Mouse (Mus musculus): ENCODE results near the gene Erbb2. TPM values are rescaled to one million over a fixed set of nuclear protein-coding genes. Genes with fewer than 3 reads are reported as not detected.

Erbb2 gene
- polyA plus RNA-seq, 1 experiment from 2014 or later, result 48.3 TPM

GRCm38 (mm10) chr11:98371556-98372240 lies 40.6 kb upstream of the Erbb2 start:
- Histone ChIP-seq H3K4me3 (ENCODE audit: low read depth, low read length) (no peak overlapping the region), H3K4me2 (ENCODE audit: low read depth, low read length) (no peak overlapping the region), H3K4me1 (ENCODE audit: control insufficient read depth, insufficient read depth, low read length) (0 out of 2 replicates have a peak, but pooled peaks cover 3% of the 10 kb centered on the region), H3K27me3 (replicated peaks; ENCODE audit: control insufficient read depth, insufficient read depth, low read length) (no peaks in the 10 kb centered on the region), H3K9me3 (ENCODE audit: control insufficient read depth, low read length) (no peaks in the 10 kb centered on the region), H3K27ac (replicated peaks; ENCODE audit: low read depth, low read length) (no peak overlapping the region), H3K36me3 (ENCODE audit: control insufficient read depth, insufficient read depth, low read length) (peaks cover 29% of the 10 kb centered on the region), H3K9ac (ENCODE audit: low read depth, low read length) (0 out of 2 replicates have a peak overlapping the region, but pooled peaks have one; percentile 14)
- ATAC-seq (ENCODE audit: low read depth) (no peak), DNase-seq (ENCODE audit: low spot score) (no peak)
- WGBS, result 55% methylated on average over 4 of the region's 10 CpGs

DNA sequence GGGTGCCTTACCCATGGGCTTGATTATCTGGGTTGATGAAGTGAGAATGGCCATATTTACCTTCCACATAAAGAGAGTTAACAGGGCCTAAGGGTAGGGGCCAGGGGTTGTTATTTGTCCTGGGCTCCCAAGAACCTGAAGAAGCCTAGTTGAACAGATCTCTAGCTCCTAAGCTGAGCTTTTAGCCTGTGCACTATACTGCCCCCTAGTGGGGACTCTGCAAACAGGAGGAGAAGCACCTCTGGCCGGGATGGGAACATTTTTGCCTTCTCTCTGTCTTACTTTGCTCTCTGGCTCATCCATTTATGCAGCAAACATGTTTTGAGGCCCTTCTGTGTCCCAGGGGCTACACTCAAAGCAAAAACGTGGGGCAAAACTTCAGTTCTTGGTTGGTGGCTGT lies 39.9 kb upstream of the Erbb2 start:
- no peak overlapping the region for H3K27ac ChIP-seq (replicated peaks; ENCODE audit: low read depth, low read length)
- no peaks in the 10 kb centered on the region for H3K27me3 ChIP-seq (replicated peaks; ENCODE audit: control insufficient read depth, insufficient read depth, low read length)
- ATAC-seq (ENCODE audit: low read depth), result no peak
- peak; percentile 73 for DNase-seq (ENCODE audit: low spot score)
- no peaks in the 10 kb centered on the region for H3K9me3 ChIP-seq (ENCODE audit: control insufficient read depth, low read length)
- H3K4me3 ChIP-seq (ENCODE audit: low read depth, low read length), result no peak overlapping the region
- no peak overlapping the region for H3K4me2 ChIP-seq (ENCODE audit: low read depth, low read length)
- H3K9ac ChIP-seq (ENCODE audit: low read depth, low read length), result no peak overlapping the region
- 0% methylated on average over 2 of the region's 2 CpGs for WGBS
- peaks cover 36% of the 10 kb centered on the region for H3K36me3 ChIP-seq (ENCODE audit: control insufficient read depth, insufficient read depth, low read length)
- H3K4me1 ChIP-seq (ENCODE audit: control insufficient read depth, insufficient read depth, low read length), result 0 out of 2 replicates have a peak, but pooled peaks cover 3% of the 10 kb centered on the region

- ATAC-seq (ENCODE audit: low read depth) (no peak), DNase-seq (ENCODE audit: low spot score) (no peak)
- Histone ChIP-seq H3K27ac (replicated peaks; ENCODE audit: low read depth, low read length) (no peak overlapping the region), H3K9me3 (ENCODE audit: control insufficient read depth, low read length) (no peaks in the 10 kb centered on the region), H3K4me2 (ENCODE audit: low read depth, low read length) (no peak overlapping the region), H3K4me1 (ENCODE audit: control insufficient read depth, insufficient read depth, low read length) (0 out of 2 replicates have a peak, but pooled peaks cover 3% of the 10 kb centered on the region), H3K4me3 (ENCODE audit: low read depth, low read length) (no peak overlapping the region), H3K36me3 (ENCODE audit: control insufficient read depth, insufficient read depth, low read length) (peaks cover 44% of the 10 kb centered on the region), H3K27me3 (replicated peaks; ENCODE audit: control insufficient read depth, insufficient read depth, low read length) (no peaks in the 10 kb centered on the region), H3K9ac (ENCODE audit: low read depth, low read length) (no peak overlapping the region)
- WGBS, result 89% methylated on average over 6 of the region's 6 CpGs
Measured at GRCm38 (mm10) chr11:98373244-98373643, 39.0 kb upstream of the Erbb2 start.

GRCm38 (mm10) chr11:98374266-98374665 lies 38.0 kb upstream of the Erbb2 start:
- no peak overlapping the region for H3K9ac ChIP-seq (ENCODE audit: low read depth, low read length)
- H3K4me2 ChIP-seq (ENCODE audit: low read depth, low read length), result no peak overlapping the region
- peaks cover 55% of the 10 kb centered on the region for H3K36me3 ChIP-seq (ENCODE audit: control insufficient read depth, insufficient read depth, low read length)
- no peaks in the 10 kb centered on the region for H3K9me3 ChIP-seq (ENCODE audit: control insufficient read depth, low read length)
- 0 out of 2 replicates have a peak, but pooled peaks cover 3% of the 10 kb centered on the region for H3K4me1 ChIP-seq (ENCODE audit: control insufficient read depth, insufficient read depth, low read length)
- no peak for DNase-seq (ENCODE audit: low spot score)
- no peak overlapping the region for H3K4me3 ChIP-seq (ENCODE audit: low read depth, low read length)
- no peak for ATAC-seq (ENCODE audit: low read depth)
- H3K27ac ChIP-seq (replicated peaks; ENCODE audit: low read depth, low read length), result no peak overlapping the region
- no peaks in the 10 kb centered on the region for H3K27me3 ChIP-seq (replicated peaks; ENCODE audit: control insufficient read depth, insufficient read depth, low read length)
- WGBS, result 87% methylated on average over 8 of the region's 8 CpGs

DNA sequence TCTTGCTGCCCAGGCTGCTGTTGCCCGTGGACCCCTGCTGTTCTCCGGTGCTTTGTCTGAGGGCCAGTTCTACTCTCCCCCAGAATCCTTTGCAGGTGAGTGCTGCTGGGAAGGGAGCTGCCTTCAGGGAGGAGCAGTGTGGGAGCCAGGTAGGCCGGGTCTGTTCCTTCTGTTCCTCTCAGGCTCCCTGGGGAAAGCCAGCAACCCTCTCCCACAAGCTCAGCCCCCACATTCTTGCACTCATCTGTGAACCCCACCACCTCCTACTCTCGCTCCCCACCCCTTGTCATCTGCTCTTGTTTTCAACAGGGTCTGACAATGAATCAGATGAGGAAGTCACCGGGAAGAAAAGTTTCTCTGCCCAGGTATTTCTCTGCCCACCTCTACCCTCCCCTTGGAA lies 35.5 kb upstream of the Erbb2 start:
- no peak for ATAC-seq (ENCODE audit: low read depth)
- H3K9ac ChIP-seq (ENCODE audit: low read depth, low read length), result no peak overlapping the region
- WGBS, result 75% methylated on average over 5 of the region's 5 CpGs

DNA sequence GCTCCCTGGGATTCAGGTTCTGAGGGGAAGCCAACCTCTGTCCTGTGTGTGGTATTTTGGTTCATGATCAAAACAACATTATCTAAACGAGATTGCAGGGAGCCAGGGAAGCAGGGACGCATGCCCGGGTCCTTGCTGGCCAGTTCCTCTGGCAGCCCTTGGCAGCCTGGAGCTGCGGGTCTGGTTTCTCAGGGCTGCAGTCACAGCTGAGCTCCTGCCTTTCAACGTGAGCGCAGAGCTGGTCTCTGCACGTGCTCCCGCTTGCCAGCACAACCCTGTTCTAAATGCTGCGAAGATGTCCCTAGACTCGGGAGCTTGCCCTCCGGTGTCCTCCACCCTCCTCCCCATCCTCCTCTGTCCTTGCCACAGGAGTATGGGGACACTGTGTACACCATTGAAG lies 34.5 kb upstream of the Erbb2 start:
- H3K4me1 ChIP-seq (ENCODE audit: control insufficient read depth, insufficient read depth, low read length), result no peaks in the 10 kb centered on the region
- no peak overlapping the region for H3K4me2 ChIP-seq (ENCODE audit: low read depth, low read length)
- no peaks in the 10 kb centered on the region for H3K9me3 ChIP-seq (ENCODE audit: control insufficient read depth, low read length)
- no peak overlapping the region for H3K27ac ChIP-seq (replicated peaks; ENCODE audit: low read depth, low read length)
- WGBS, result 81% methylated on average over 11 of the region's 11 CpGs
- no peak for DNase-seq (ENCODE audit: low spot score)
- H3K4me3 ChIP-seq (ENCODE audit: low read depth, low read length), result no peak overlapping the region
- H3K9ac ChIP-seq (ENCODE audit: low read depth, low read length), result no peak overlapping the region
- no peaks in the 10 kb centered on the region for H3K27me3 ChIP-seq (replicated peaks; ENCODE audit: control insufficient read depth, insufficient read depth, low read length)
- peaks cover 73% of the 10 kb centered on the region for H3K36me3 ChIP-seq (ENCODE audit: control insufficient read depth, insufficient read depth, low read length)
- no peak for ATAC-seq (ENCODE audit: low read depth)

More for the DNA sequence above, 35.5 kb upstream of the Erbb2 start:
- no peak overlapping the region for H3K27ac ChIP-seq (replicated peaks; ENCODE audit: low read depth, low read length)
- peaks cover 73% of the 10 kb centered on the region for H3K36me3 ChIP-seq (ENCODE audit: control insufficient read depth, insufficient read depth, low read length)
- H3K9me3 ChIP-seq (ENCODE audit: control insufficient read depth, low read length), result no peaks in the 10 kb centered on the region
- no peaks in the 10 kb centered on the region for H3K4me1 ChIP-seq (ENCODE audit: control insufficient read depth, insufficient read depth, low read length)
- H3K27me3 ChIP-seq (replicated peaks; ENCODE audit: control insufficient read depth, insufficient read depth, low read length), result no peaks in the 10 kb centered on the region
- H3K4me2 ChIP-seq (ENCODE audit: low read depth, low read length), result no peak overlapping the region
- H3K4me3 ChIP-seq (ENCODE audit: low read depth, low read length), result no peak overlapping the region
- DNase-seq (ENCODE audit: low spot score), result no peak

DNA sequence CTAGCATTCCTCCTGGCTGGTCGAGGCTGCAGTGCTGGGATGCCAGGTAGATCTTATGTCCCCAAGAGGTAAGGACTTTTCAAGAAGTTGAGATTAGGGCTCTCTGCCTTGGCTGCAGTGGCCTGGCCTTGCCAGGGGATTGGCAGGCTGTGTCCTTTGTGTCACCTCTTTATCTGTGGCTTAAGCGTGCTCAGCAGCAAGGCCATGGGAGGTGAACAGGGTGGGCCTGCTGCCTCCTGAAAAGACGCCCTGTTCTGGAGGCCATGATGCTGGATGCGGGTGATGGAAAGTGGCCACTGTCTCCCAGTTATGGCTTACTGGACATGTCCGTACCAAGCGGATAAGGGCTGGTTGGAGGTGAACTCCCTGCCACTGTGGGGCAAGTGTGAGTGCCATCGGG lies 32.9 kb upstream of the Erbb2 start:
- DNase-seq (ENCODE audit: low spot score), result no peak
- Histone ChIP-seq H3K4me2 (ENCODE audit: low read depth, low read length) (no peak overlapping the region), H3K27me3 (replicated peaks; ENCODE audit: control insufficient read depth, insufficient read depth, low read length) (no peaks in the 10 kb centered on the region), H3K4me3 (ENCODE audit: low read depth, low read length) (no peak overlapping the region), H3K9me3 (ENCODE audit: control insufficient read depth, low read length) (no peaks in the 10 kb centered on the region), H3K36me3 (ENCODE audit: control insufficient read depth, insufficient read depth, low read length) (peaks cover 67% of the 10 kb centered on the region), H3K9ac (ENCODE audit: low read depth, low read length) (no peak overlapping the region), H3K4me1 (ENCODE audit: control insufficient read depth, insufficient read depth, low read length) (no peaks in the 10 kb centered on the region), H3K27ac (replicated peaks; ENCODE audit: low read depth, low read length) (no peak overlapping the region)
- no peak for ATAC-seq (ENCODE audit: low read depth)
- WGBS, result 95% methylated on average over 7 of the region's 7 CpGs

DNA sequence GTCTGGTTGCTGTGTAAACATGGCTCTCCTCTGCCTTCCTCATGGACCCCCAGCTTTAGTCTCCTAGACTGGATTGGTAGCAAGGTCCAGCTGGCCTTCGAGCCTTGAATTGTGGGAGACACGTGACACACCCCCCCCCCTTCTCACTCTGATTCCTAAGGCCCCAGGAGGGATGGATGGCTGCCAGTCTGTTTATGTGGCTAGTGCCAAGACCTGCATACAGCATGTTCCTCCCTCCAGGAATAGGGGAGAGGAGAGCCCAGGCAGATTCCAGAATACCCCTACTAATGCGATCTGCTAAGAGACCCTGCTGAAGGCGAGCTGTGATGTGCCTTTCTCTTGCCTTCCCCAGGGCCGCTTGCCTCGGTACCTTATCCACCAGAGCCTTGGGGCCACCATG lies 32.2 kb upstream of the Erbb2 start:
- ATAC-seq (ENCODE audit: low read depth) (no peak), DNase-seq (ENCODE audit: low spot score) (no peak)
- Histone ChIP-seq H3K27ac (replicated peaks; ENCODE audit: low read depth, low read length) (no peak overlapping the region), H3K4me3 (ENCODE audit: low read depth, low read length) (no peak overlapping the region), H3K4me2 (ENCODE audit: low read depth, low read length) (no peak overlapping the region), H3K36me3 (ENCODE audit: control insufficient read depth, insufficient read depth, low read length) (peaks cover 59% of the 10 kb centered on the region), H3K4me1 (ENCODE audit: control insufficient read depth, insufficient read depth, low read length) (no peaks in the 10 kb centered on the region), H3K9ac (ENCODE audit: low read depth, low read length) (no peak overlapping the region), H3K27me3 (replicated peaks; ENCODE audit: control insufficient read depth, insufficient read depth, low read length) (peaks cover 7% of the 10 kb centered on the region; the same call in 1 of the 2 replicates), H3K9me3 (ENCODE audit: control insufficient read depth, low read length) (no peaks in the 10 kb centered on the region)
- WGBS, result 76% methylated on average over 6 of the region's 6 CpGs

- DNase-seq (ENCODE audit: low spot score) (no peak), ATAC-seq (ENCODE audit: low read depth) (no peak)
- no peak overlapping the region for H3K27ac ChIP-seq (replicated peaks; ENCODE audit: low read depth, low read length)
- peaks cover 22% of the 10 kb centered on the region for H3K27me3 ChIP-seq (replicated peaks; ENCODE audit: control insufficient read depth, insufficient read depth, low read length)
- H3K36me3 ChIP-seq (ENCODE audit: control insufficient read depth, insufficient read depth, low read length), result peaks cover 44% of the 10 kb centered on the region
- no peak overlapping the region for H3K4me2 ChIP-seq (ENCODE audit: low read depth, low read length)
- no peaks in the 10 kb centered on the region for H3K4me1 ChIP-seq (ENCODE audit: control insufficient read depth, insufficient read depth, low read length)
- 90% methylated on average over 2 of the region's 2 CpGs for WGBS
- no peak overlapping the region for H3K9ac ChIP-seq (ENCODE audit: low read depth, low read length)
- H3K9me3 ChIP-seq (ENCODE audit: control insufficient read depth, low read length), result no peaks in the 10 kb centered on the region
- H3K4me3 ChIP-seq (ENCODE audit: low read depth, low read length), result no peak overlapping the region
Measured at GRCm38 (mm10) chr11:98381651-98382050, 30.6 kb upstream of the Erbb2 start.
